Mouse (Mus musculus) urinary bladder, postnatal 14 days (tissue): ENCODE data around the gene Mlh3.
A peak's percentile ranks its signal among the peaks of the same experiment; 100 is the strongest.
"Not testable (repeated sequence)": the region's sequence is repeated elsewhere in the genome, so short reads cannot be mapped to it uniquely, and the experiment has no call there.

Experiments
- DNase-seq: peaks from one replicate; pipeline ENCODE4 v3.0.0; 2021; ENCODE audit warnings: low spot score

The Mlh3 gene

GRCm38 (mm10) chr12:85270319-85270718, at the start of gene Mlh3:
Gene Mlh3 (minus strand): TSS chr12:85270599.
- peak; percentile 87 for DNase-seq

- DNase-seq: no peak
Measured at GRCm38 (mm10) chr12:85308651-85309050, 38.3 kb upstream of the Mlh3 start.

GRCm38 (mm10) chr12:85305247-85305892, 35.0 kb upstream of the Mlh3 start:
- peak; percentile 86 for DNase-seq

GRCm38 (mm10) chr12:85304725-85305124, 34.3 kb upstream of the Mlh3 start:
- no peak for DNase-seq

- DNase-seq: no peak
Measured at GRCm38 (mm10) chr12:85303256-85303655, 32.9 kb upstream of the Mlh3 start.

- DNase-seq: no peak
Measured at GRCm38 (mm10) chr12:85298835-85299180, 28.4 kb upstream of the Mlh3 start.

- peak; percentile 35 for DNase-seq
Measured at GRCm38 (mm10) chr12:85298127-85298834, 27.9 kb upstream of the Mlh3 start.

- no peak for DNase-seq
Measured at GRCm38 (mm10) chr12:85297345-85297997, 27.1 kb upstream of the Mlh3 start.

- no peak for DNase-seq
Measured at GRCm38 (mm10) chr12:85296915-85297314, 26.5 kb upstream of the Mlh3 start.

- DNase-seq: no peak
Measured at GRCm38 (mm10) chr12:85295506-85295905, 25.1 kb upstream of the Mlh3 start.

GRCm38 (mm10) chr12:85292906-85293305, 22.5 kb upstream of the Mlh3 start:
- DNase-seq: no peak

- DNase-seq: no peak
Measured at GRCm38 (mm10) chr12:85292288-85292687, 21.9 kb upstream of the Mlh3 start.

- no peak for DNase-seq
Measured at GRCm38 (mm10) chr12:85291541-85291940, 21.1 kb upstream of the Mlh3 start.

- no peak for DNase-seq
Measured at GRCm38 (mm10) chr12:85290633-85291032, 20.2 kb upstream of the Mlh3 start.

GRCm38 (mm10) chr12:85289157-85290000, 19.0 kb upstream of the Mlh3 start:
- DNase-seq: peak; percentile 69

- DNase-seq: peak; percentile 91
Measured at GRCm38 (mm10) chr12:85288486-85289156, 18.2 kb upstream of the Mlh3 start, which contains the start of gene Zc2hc1c. Gene Zc2hc1c (plus strand): TSS chr12:85288591.

GRCm38 (mm10) chr12:85287809-85288485, 17.5 kb upstream of the Mlh3 start, which contains the start of gene Acyp1:
Gene Acyp1 (minus strand): TSS chr12:85288438.
- peak; percentile 62 for DNase-seq

GRCm38 (mm10) chr12:85286941-85287340, 16.5 kb upstream of the Mlh3 start:
- DNase-seq: no peak

GRCm38 (mm10) chr12:85284996-85285395, 14.6 kb upstream of the Mlh3 start:
- no peak for DNase-seq

- no peak for DNase-seq
Measured at GRCm38 (mm10) chr12:85284331-85284730, 13.9 kb upstream of the Mlh3 start.

GRCm38 (mm10) chr12:85281756-85282155, 11.4 kb upstream of the Mlh3 start:
- DNase-seq: not testable (repeated sequence)
